15 mouse cellular contexts compared by ENCODE assay signal in genomic region chr17:31184269-31184990, GRCm38 (mm10). TPM values are rescaled to one million over a fixed set of nuclear protein-coding genes. Genes with fewer than 3 reads are reported as not detected.
DNase-seq lines count a peak whose midpoint lies in the region; ATAC-seq lines count a peak whose summit lies in the region.
"Had no signal": no experiment of that assay in that cellular context is flagged by ENCODE, and none has a peak within 500 bp of the region (broad histone marks: within the 10 kb centered on the region; RNA-seq: fewer than 3 reads in every experiment).

No protein-coding gene starts in this region.

- no peaks in the 10 kb centered on the region for H3K27me3 ChIP-seq in intestine, embryonic 14.5 days (replicated peaks; ENCODE audit: control insufficient read depth, insufficient read depth, low read length)

- H3K9ac ChIP-seq in intestine, embryonic 14.5 days (ENCODE audit: low read length), result no peak overlapping the region

- H3K4me2 ChIP-seq in intestine, embryonic 14.5 days (ENCODE audit: low read length), result no peak overlapping the region
- H3K4me2 ChIP-seq: heart, embryonic 11.5 days had no signal

- no peak overlapping the region for H3K4me3 ChIP-seq in intestine, embryonic 14.5 days (ENCODE audit: low read depth, low read length)
- H3K4me3 ChIP-seq: gastrocnemius, adult 2 months had no signal

- H3K4me1 ChIP-seq in intestine, embryonic 14.5 days (replicated peaks; ENCODE audit: control insufficient read depth, insufficient read depth, low read length), result no peaks in the 10 kb centered on the region

- peak; percentile 61 to 63 for DNase-seq in urinary bladder, adult 18-20 months (ENCODE audit: low spot score in 2 of 2)
- no peak for DNase-seq in urinary bladder, postnatal 10 days (ENCODE audit: low spot score)
- no peak for DNase-seq in intestine, embryonic 14.5 days (ENCODE audit: low spot score)
- peak; percentile 37 for DNase-seq in lung, postnatal 36 days
- DNase-seq in thymus, postnatal 4 days, result peak; percentile 55
- DNase-seq in frontal cortex, postnatal 25 days (ENCODE audit: low spot score in 2 of 2), result no peak
- no peak for DNase-seq in layer of hippocampus, adult 9-11 months
- DNase-seq: gastrocnemius, adult 2 months; heart, postnatal 36 days; kidney, adult 8-10 months had no signal

- ATAC-seq in intestine, embryonic 14.5 days (replicated peaks; ENCODE audit: low FRiP score, low TSS enrichment, low read depth), result no peak
- ATAC-seq: forebrain, embryonic 14.5 days had no signal

- no peaks in the 10 kb centered on the region for H3K36me3 ChIP-seq in intestine, embryonic 14.5 days (ENCODE audit: control insufficient read depth, insufficient read depth, low read length)

- no peaks in the 10 kb centered on the region for H3K9me3 ChIP-seq in intestine, embryonic 14.5 days (ENCODE audit: control insufficient read depth, low read length)

- H3K27ac ChIP-seq in intestine, embryonic 14.5 days (ENCODE audit: low read depth), result peak overlapping the region; percentile 9; the same call in 1 of the 2 replicates
- H3K27ac ChIP-seq: gastrocnemius, adult 2 months had no signal

- 76% methylated on average over 12 of the region's 12 CpGs for WGBS in intestine, embryonic 14.5 days

RNA-seq across cellular contexts. Expression of gene Tmprss3, which starts 14.3 kb away (rescaled TPM):
- polyA plus RNA-seq in intestine, embryonic 14.5 days (2014; fragmentation: Nextera tagmentation; extraction: Ambion mirVana), result 0.12 TPM in 2 replicates
- polyA plus RNA-seq: brain, embryonic 14.5 days; forebrain, embryonic 14.5 days; heart, embryonic 11.5 days had no signal

RNA-seq across cellular contexts. Expression of gene Tff1, which starts 19.4 kb away (rescaled TPM):
- polyA plus RNA-seq in intestine, embryonic 14.5 days (2014; fragmentation: Nextera tagmentation; extraction: Ambion mirVana), result 12.7 and 17.2 TPM in 2 replicates
- polyA plus RNA-seq: brain, embryonic 14.5 days; forebrain, embryonic 14.5 days; liver, embryonic 11.5 days; spleen, adult 2 months had no signal

RNA-seq across cellular contexts. Expression of gene Ubash3a, which starts 23.2 kb away (rescaled TPM):
- 0.14 and 0.19 TPM in 2 replicates for polyA plus RNA-seq in intestine, embryonic 14.5 days (2014; fragmentation: Nextera tagmentation; extraction: Ambion mirVana)
- polyA plus RNA-seq: forebrain, embryonic 14.5 days had no signal

RNA-seq across cellular contexts. Expression of gene Tff2, which starts 40.3 kb away (rescaled TPM):
- polyA plus RNA-seq in intestine, embryonic 14.5 days (2014; fragmentation: Nextera tagmentation; extraction: Ambion mirVana), result 2.0 TPM in 2 replicates
- polyA plus RNA-seq: brain, embryonic 14.5 days; forebrain, embryonic 14.5 days; heart, embryonic 11.5 days; liver, embryonic 11.5 days had no signal

RNA-seq across cellular contexts. Expression of gene Tff3, which starts 55.0 kb away (rescaled TPM):
- polyA plus RNA-seq in intestine, embryonic 14.5 days (2014; fragmentation: Nextera tagmentation; extraction: Ambion mirVana), result 315 and 426 TPM in 2 replicates
- polyA plus RNA-seq: heart, embryonic 11.5 days; spleen, adult 2 months had no signal

Comparison
In these comparisons a context has a peak if more than half of its experiments do, and no peak if none do; other contexts are left out.
1. DNase-seq: peak in urinary bladder, adult 18-20 months (2 of 2), lung, postnatal 36 days (single experiment) and thymus, postnatal 4 days (single experiment); none in urinary bladder, postnatal 10 days (single experiment), intestine, embryonic 14.5 days (single experiment), frontal cortex, postnatal 25 days (0 of 2) and layer of hippocampus, adult 9-11 months (single experiment).